Mouse (Mus musculus) spleen, embryonic (tissue): Measurements from ENCODE around the gene St6gal1.

Source experiments
- CTCF ChIA-PET: fragments of 350-600 bp; sonication (Branson Sonifier 250); formaldehyde crosslinking; loops from one replicate; lab custom pipeline; 2022; lab: Charles Lee

Gene St6gal1

GRCm38 (mm10) chr16:23327266-23327665 is 102.7 kb downstream of the St6gal1 start:
- CTCF ChIA-PET, result interaction anchor here (0.7 kb wide), 1 partner anchor 97 kb away, joined by 7 read pairs; no protein-coding TSS in a partner anchor

GRCm38 (mm10) chr16:23328201-23328600 is 103.7 kb downstream of the St6gal1 start:
- CTCF ChIA-PET, result no interaction called here

- CTCF ChIA-PET, result no interaction called here
Observed at GRCm38 (mm10) chr16:23332136-23332535, 107.6 kb downstream of the St6gal1 start.

GRCm38 (mm10) chr16:23332686-23333085 is 108.1 kb downstream of the St6gal1 start:
- CTCF ChIA-PET, result no interaction called here

- CTCF ChIA-PET, result interaction anchor here (0.7 kb wide), 1 partner anchor 36 kb away, joined by 3 read pairs; no protein-coding TSS in a partner anchor
Observed at GRCm38 (mm10) chr16:23333875-23334551, 109.5 kb downstream of the St6gal1 start.

GRCm38 (mm10) chr16:23337317-23337716 is 112.8 kb downstream of the St6gal1 start:
- CTCF ChIA-PET, result no interaction called here

GRCm38 (mm10) chr16:23341254-23341653 is 116.7 kb downstream of the St6gal1 start:
- CTCF ChIA-PET, result interaction anchor here (0.6 kb wide), 1 partner anchor 100 kb away, joined by 3 read pairs; no protein-coding TSS in a partner anchor

- CTCF ChIA-PET, result interaction anchor here (0.7 kb wide), 1 partner anchor 205 kb away, joined by 3 read pairs; no protein-coding TSS in a partner anchor
Observed at GRCm38 (mm10) chr16:23350802-23351201, 126.3 kb downstream of the St6gal1 start.

GRCm38 (mm10) chr16:23361031-23361430 is 136.5 kb downstream of the St6gal1 start:
- CTCF ChIA-PET, result no interaction called here

- CTCF ChIA-PET, result interaction anchor here (0.6 kb wide), 1 partner anchor 21 kb away, joined by 3 read pairs; no protein-coding TSS in a partner anchor
Observed at GRCm38 (mm10) chr16:23361434-23361970, 137.0 kb downstream of the St6gal1 start.

GRCm38 (mm10) chr16:23364328-23364990 is 139.9 kb downstream of the St6gal1 start:
- CTCF ChIA-PET, result no interaction called here

GRCm38 (mm10) chr16:23369124-23369523 is 144.6 kb downstream of the St6gal1 start:
- CTCF ChIA-PET, result interaction anchor here (0.5 to 0.7 kb wide), 2 partner anchors 36 to 136 kb away, joined by 3 to 4 read pairs; no protein-coding TSS in a partner anchor

GRCm38 (mm10) chr16:23370724-23371123 is 146.2 kb downstream of the St6gal1 start:
- CTCF ChIA-PET, result no interaction called here

- CTCF ChIA-PET, result no interaction called here
Observed at GRCm38 (mm10) chr16:23372340-23372739, 147.8 kb downstream of the St6gal1 start.

- CTCF ChIA-PET, result no interaction called here
Observed at GRCm38 (mm10) chr16:23374068-23374467, 149.5 kb downstream of the St6gal1 start.

- CTCF ChIA-PET, result no interaction called here
Observed at GRCm38 (mm10) chr16:23374938-23375337, 150.4 kb downstream of the St6gal1 start.

GRCm38 (mm10) chr16:23376189-23376588 is 151.6 kb downstream of the St6gal1 start:
- CTCF ChIA-PET, result no interaction called here

- CTCF ChIA-PET, result interaction anchor here (0.5 kb wide), 1 partner anchor 85 kb away, joined by 5 read pairs; no protein-coding TSS in a partner anchor
Observed at GRCm38 (mm10) chr16:23379536-23380230, 155.1 kb downstream of the St6gal1 start.

- CTCF ChIA-PET, result no interaction called here
Observed at GRCm38 (mm10) chr16:23384304-23384703, 159.8 kb downstream of the St6gal1 start.

- CTCF ChIA-PET, result interaction anchor here (0.5 kb wide), 1 partner anchor 46 kb away, joined by 6 read pairs; no protein-coding TSS in a partner anchor
Observed at GRCm38 (mm10) chr16:23397931-23398330, 173.4 kb downstream of the St6gal1 start.

GRCm38 (mm10) chr16:23401463-23401862 is 176.9 kb downstream of the St6gal1 start:
- CTCF ChIA-PET, result interaction anchor here (0.6 kb wide), 1 partner anchor 122 kb away, joined by 5 read pairs; no protein-coding TSS in a partner anchor
